Mouse (Mus musculus): ENCODE measurements around the gene Gpha2. TPM values are rescaled to one million over a fixed set of nuclear protein-coding genes. Genes with fewer than 3 reads are reported as not detected.

The Gpha2 gene
- polyA plus RNA-seq, 1 experiment from 2014 or later, result 0.71 TPM

GRCm38 (mm10) chr19:6247526-6248300 is 21.5 kb downstream of the Gpha2 start:
- ATAC-seq (ENCODE audit: low FRiP score), result no peak
- 95% methylated on average over 29 of the region's 29 CpGs for WGBS

GRCm38 (mm10) chr19:6253021-6253420 is 26.8 kb downstream of the Gpha2 start:
- Histone ChIP-seq H3K9ac (ENCODE audit: low read depth, low read length) (no peak overlapping the region), H3K4me1 (replicated peaks; ENCODE audit: control insufficient read depth, insufficient read depth, low read length) (no peaks in the 10 kb centered on the region), H3K27me3 (ENCODE audit: control insufficient read depth, insufficient read depth, low read length) (no peaks in the 10 kb centered on the region), H3K4me2 (replicated peaks; ENCODE audit: low read depth, low read length) (no peak overlapping the region), H3K4me3 (ENCODE audit: low read depth, low read length) (no peak overlapping the region), H3K36me3 (ENCODE audit: control insufficient read depth, insufficient read depth, low read length) (peaks cover 2% of the 10 kb centered on the region; the same call in 1 of the 2 replicates), H3K27ac (ENCODE audit: low read depth, low read length) (no peak overlapping the region), H3K9me3 (ENCODE audit: control insufficient read depth, low read length) (no peaks in the 10 kb centered on the region)
- WGBS, result 94% methylated on average over 4 of the region's 4 CpGs
- DNase-seq (ENCODE audit: low spot score) (no peak), ATAC-seq (ENCODE audit: low FRiP score) (no peak)

More at GRCm38 (mm10) chr19:6247526-6248300, 21.5 kb downstream of the Gpha2 start:
- H3K27me3 ChIP-seq (ENCODE audit: control insufficient read depth, insufficient read depth, low read length), result no peaks in the 10 kb centered on the region
- H3K4me2 ChIP-seq (replicated peaks; ENCODE audit: low read depth, low read length), result no peak overlapping the region
- no peaks in the 10 kb centered on the region for H3K4me1 ChIP-seq (replicated peaks; ENCODE audit: control insufficient read depth, insufficient read depth, low read length)
- H3K9ac ChIP-seq (ENCODE audit: low read depth, low read length), result no peak overlapping the region
- DNase-seq (ENCODE audit: low spot score), result no peak
- H3K9me3 ChIP-seq (ENCODE audit: control insufficient read depth, low read length), result no peaks in the 10 kb centered on the region
- H3K27ac ChIP-seq (ENCODE audit: low read depth, low read length), result no peak overlapping the region
- H3K36me3 ChIP-seq (ENCODE audit: control insufficient read depth, insufficient read depth, low read length), result no peaks in the 10 kb centered on the region
- no peak overlapping the region for H3K4me3 ChIP-seq (ENCODE audit: low read depth, low read length)

GRCm38 (mm10) chr19:6260428-6260827 is 34.2 kb downstream of the Gpha2 start:
- WGBS, result 78% methylated on average over 2 of the region's 2 CpGs

GRCm38 (mm10) chr19:6260946-6261345 is 34.8 kb downstream of the Gpha2 start:
- Histone ChIP-seq H3K9me3 (ENCODE audit: control insufficient read depth, low read length) (no peaks in the 10 kb centered on the region), H3K36me3 (ENCODE audit: control insufficient read depth, insufficient read depth, low read length) (peaks cover 7% of the 10 kb centered on the region; the same call in 1 of the 2 replicates), H3K4me3 (ENCODE audit: low read depth, low read length) (no peak overlapping the region), H3K4me1 (replicated peaks; ENCODE audit: control insufficient read depth, insufficient read depth, low read length) (no peaks in the 10 kb centered on the region), H3K27ac (ENCODE audit: low read depth, low read length) (no peak overlapping the region), H3K9ac (ENCODE audit: low read depth, low read length) (no peak overlapping the region), H3K27me3 (ENCODE audit: control insufficient read depth, insufficient read depth, low read length) (no peaks in the 10 kb centered on the region), H3K4me2 (replicated peaks; ENCODE audit: low read depth, low read length) (no peak overlapping the region)
- 85% methylated on average over 4 of the region's 4 CpGs for WGBS
- DNase-seq (ENCODE audit: low spot score), result no peak
- no peak for ATAC-seq (ENCODE audit: low FRiP score)

More at GRCm38 (mm10) chr19:6260428-6260827, 34.2 kb downstream of the Gpha2 start:
- Histone ChIP-seq H3K27me3 (ENCODE audit: control insufficient read depth, insufficient read depth, low read length) (no peaks in the 10 kb centered on the region), H3K4me2 (replicated peaks; ENCODE audit: low read depth, low read length) (no peak overlapping the region), H3K4me3 (ENCODE audit: low read depth, low read length) (no peak overlapping the region), H3K4me1 (replicated peaks; ENCODE audit: control insufficient read depth, insufficient read depth, low read length) (no peaks in the 10 kb centered on the region), H3K27ac (ENCODE audit: low read depth, low read length) (no peak overlapping the region), H3K9ac (ENCODE audit: low read depth, low read length) (no peak overlapping the region), H3K36me3 (ENCODE audit: control insufficient read depth, insufficient read depth, low read length) (peaks cover 7% of the 10 kb centered on the region; the same call in 1 of the 2 replicates), H3K9me3 (ENCODE audit: control insufficient read depth, low read length) (no peaks in the 10 kb centered on the region)
- DNase-seq (ENCODE audit: low spot score) (peak; percentile 31), ATAC-seq (ENCODE audit: low FRiP score) (no peak)

GRCm38 (mm10) chr19:6261379-6261778 is 35.2 kb downstream of the Gpha2 start:
- 94% methylated on average over 14 of the region's 14 CpGs for WGBS
- peaks cover 7% of the 10 kb centered on the region; the same call in 1 of the 2 replicates for H3K36me3 ChIP-seq (ENCODE audit: control insufficient read depth, insufficient read depth, low read length)
- H3K9me3 ChIP-seq (ENCODE audit: control insufficient read depth, low read length), result no peaks in the 10 kb centered on the region
- H3K4me2 ChIP-seq (replicated peaks; ENCODE audit: low read depth, low read length), result no peak overlapping the region
- H3K27ac ChIP-seq (ENCODE audit: low read depth, low read length), result no peak overlapping the region
- no peak for ATAC-seq (ENCODE audit: low FRiP score)
- H3K27me3 ChIP-seq (ENCODE audit: control insufficient read depth, insufficient read depth, low read length), result no peaks in the 10 kb centered on the region
- H3K4me3 ChIP-seq (ENCODE audit: low read depth, low read length), result no peak overlapping the region
- no peak overlapping the region for H3K9ac ChIP-seq (ENCODE audit: low read depth, low read length)
- DNase-seq (ENCODE audit: low spot score), result no peak
- no peaks in the 10 kb centered on the region for H3K4me1 ChIP-seq (replicated peaks; ENCODE audit: control insufficient read depth, insufficient read depth, low read length)

GRCm38 (mm10) chr19:6262222-6262621 is 36.0 kb downstream of the Gpha2 start:
- H3K27me3 ChIP-seq (ENCODE audit: control insufficient read depth, insufficient read depth, low read length), result no peaks in the 10 kb centered on the region
- ATAC-seq (ENCODE audit: low FRiP score) (no peak), DNase-seq (ENCODE audit: low spot score) (peak; percentile 79)
- H3K9me3 ChIP-seq (ENCODE audit: control insufficient read depth, low read length), result no peaks in the 10 kb centered on the region
- H3K4me3 ChIP-seq (ENCODE audit: low read depth, low read length), result no peak overlapping the region
- no peaks in the 10 kb centered on the region for H3K4me1 ChIP-seq (replicated peaks; ENCODE audit: control insufficient read depth, insufficient read depth, low read length)
- no peak overlapping the region for H3K4me2 ChIP-seq (replicated peaks; ENCODE audit: low read depth, low read length)
- no peak overlapping the region for H3K27ac ChIP-seq (ENCODE audit: low read depth, low read length)
- WGBS, result 54% methylated on average over 7 of the region's 7 CpGs
- no peak overlapping the region for H3K9ac ChIP-seq (ENCODE audit: low read depth, low read length)
- H3K36me3 ChIP-seq (ENCODE audit: control insufficient read depth, insufficient read depth, low read length), result peaks cover 7% of the 10 kb centered on the region; the same call in 1 of the 2 replicates

- no peaks in the 10 kb centered on the region for H3K27me3 ChIP-seq (ENCODE audit: control insufficient read depth, insufficient read depth, low read length)
- H3K4me2 ChIP-seq (replicated peaks; ENCODE audit: low read depth, low read length), result no peak overlapping the region
- H3K4me3 ChIP-seq (ENCODE audit: low read depth, low read length), result no peak overlapping the region
- no peak overlapping the region for H3K9ac ChIP-seq (ENCODE audit: low read depth, low read length)
- no peaks in the 10 kb centered on the region for H3K4me1 ChIP-seq (replicated peaks; ENCODE audit: control insufficient read depth, insufficient read depth, low read length)
- DNase-seq (ENCODE audit: low spot score) (no peak), ATAC-seq (ENCODE audit: low FRiP score) (no peak)
- H3K9me3 ChIP-seq (ENCODE audit: control insufficient read depth, low read length), result no peaks in the 10 kb centered on the region
- H3K36me3 ChIP-seq (ENCODE audit: control insufficient read depth, insufficient read depth, low read length), result peaks cover 7% of the 10 kb centered on the region; the same call in 1 of the 2 replicates
- WGBS, result 90% methylated on average over 8 of the region's 8 CpGs
- H3K27ac ChIP-seq (ENCODE audit: low read depth, low read length), result no peak overlapping the region
Measured at GRCm38 (mm10) chr19:6262839-6263433, 36.8 kb downstream of the Gpha2 start.

GRCm38 (mm10) chr19:6264200-6264599 is 38.0 kb downstream of the Gpha2 start:
- Histone ChIP-seq H3K9me3 (ENCODE audit: control insufficient read depth, low read length) (no peaks in the 10 kb centered on the region), H3K9ac (ENCODE audit: low read depth, low read length) (no peak overlapping the region), H3K27me3 (ENCODE audit: control insufficient read depth, insufficient read depth, low read length) (no peaks in the 10 kb centered on the region), H3K4me3 (ENCODE audit: low read depth, low read length) (no peak overlapping the region), H3K36me3 (ENCODE audit: control insufficient read depth, insufficient read depth, low read length) (peaks cover 3% of the 10 kb centered on the region; the same call in 1 of the 2 replicates), H3K4me2 (replicated peaks; ENCODE audit: low read depth, low read length) (no peak overlapping the region), H3K27ac (ENCODE audit: low read depth, low read length) (no peak overlapping the region), H3K4me1 (replicated peaks; ENCODE audit: control insufficient read depth, insufficient read depth, low read length) (no peaks in the 10 kb centered on the region)
- ATAC-seq (ENCODE audit: low FRiP score) (no peak), DNase-seq (ENCODE audit: low spot score) (no peak)
- 79% methylated on average over 9 of the region's 9 CpGs for WGBS
